Mouse (Mus musculus): ENCODE data around the gene Srsf7.

GRCm38 (mm10) chr17:80252757-80253525 is 45.8 kb upstream of the Srsf7 start:
- TF ChIP-seq MAFK (IDR thresholded peaks at IDR 0.05; ENCODE audit: insufficient read depth, low read depth, low read length) (no peak), ZNF384 (IDR thresholded peaks at IDR 0.05; ENCODE audit: low read depth, low read length) (no peak), HCFC1 (IDR thresholded peaks at IDR 0.05; ENCODE audit: borderline replicate concordance, insufficient read depth, low read length) (no peak), ZC3H11A (IDR thresholded peaks at IDR 0.05; ENCODE audit: borderline replicate concordance, low read depth, low read length) (no peak), CHD2 (IDR thresholded peaks at IDR 0.05; ENCODE audit: low read depth, low read length) (no peak)
